Mouse (Mus musculus) gastrocnemius, adult 2 months (tissue): ENCODE data around the gene Zkscan1. TPM values are rescaled to one million over a fixed set of nuclear protein-coding genes. Genes with fewer than 3 reads are reported as not detected.
"Not testable (repeated sequence)": the region's sequence is repeated elsewhere in the genome, so short reads cannot be mapped to it uniquely, and the experiment has no call there.

ENCODE experiments used
- DNase-seq: peaks from one replicate; pipeline ENCODE4 v3.0.0; 2022
- H3K27ac ChIP-seq: fragments of 200-600 bp; 2 replicates; pipeline ENCODE4 v1.8.1; 2022; ENCODE audit warnings: mild to moderate bottlenecking
- H3K4me3 ChIP-seq: fragments of 200-600 bp; 2 replicates; pipeline ENCODE4 v1.8.1; 2022; ENCODE audit warnings: mild to moderate bottlenecking, moderate library complexity
- CTCF ChIP-seq: fragments of 200-600 bp; IDR thresholded peaks from 2 replicates; pipeline ENCODE4 v1.8.1; 2022; ENCODE audit warnings: antibody characterized with exemption, mild to moderate bottlenecking, moderate library complexity
- intact Hi-C: fragments of 180-260 bp; cut with DNase I; formaldehyde crosslinking; loops from one replicate; pipeline ENCODE4 v1.15.1; 2025
- total RNA-seq, 2 experiments: library from RNA; stranded (reverse); gene quantifications; 2 replicates each; pipeline ENCODE4 v1.2.3; 2021

Zkscan1 gene
- total RNA-seq, 2 experiments from 2014 or later = 10.7 to 10.8 TPM

GRCm38 (mm10) chr5:138089108-138089551, 4.2 kb downstream of the Zkscan1 start:
- DNase-seq = no peak
- TF ChIP-seq CTCF = no peak
- H3K4me3 ChIP-seq = no peak overlapping the region
- intact Hi-C loops = loop anchor here (5.0 kb wide), 1 partner anchor 68 kb away; the partner anchor contains the start of gene Zfp113
- no peak overlapping the region for H3K27ac ChIP-seq

GRCm38 (mm10) chr5:138090271-138090670, 5.4 kb downstream of the Zkscan1 start:
- no peak overlapping the region for H3K27ac ChIP-seq
- H3K4me3 ChIP-seq = no peak overlapping the region
- TF ChIP-seq CTCF = peak; percentile 50
- intact Hi-C loops = no loop called here
- no peak for DNase-seq

DNA sequence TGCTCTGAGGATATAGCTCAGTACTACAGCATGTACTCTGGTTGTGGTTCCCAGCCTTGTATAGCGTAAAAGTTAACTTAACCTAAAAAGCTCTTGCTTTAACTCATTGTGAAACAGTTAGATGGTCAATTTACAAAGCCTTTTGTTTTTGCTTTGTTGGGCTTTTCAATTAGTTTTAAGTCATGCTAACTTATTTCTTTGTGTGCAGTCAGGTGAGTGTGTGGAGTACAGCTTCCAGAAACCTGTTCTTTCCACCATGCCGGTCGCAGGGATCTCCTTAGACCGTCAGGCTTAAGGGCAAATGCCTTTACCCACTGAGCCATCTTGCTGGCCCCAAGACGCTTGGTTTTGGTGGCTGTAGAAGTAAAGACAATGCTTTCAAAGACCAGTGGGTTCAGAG, 5.9 kb downstream of the Zkscan1 start:
- no peak for TF ChIP-seq CTCF
- no peak overlapping the region for H3K4me3 ChIP-seq
- no peak for DNase-seq
- intact Hi-C loops = no loop called here
- no peak overlapping the region for H3K27ac ChIP-seq

DNA sequence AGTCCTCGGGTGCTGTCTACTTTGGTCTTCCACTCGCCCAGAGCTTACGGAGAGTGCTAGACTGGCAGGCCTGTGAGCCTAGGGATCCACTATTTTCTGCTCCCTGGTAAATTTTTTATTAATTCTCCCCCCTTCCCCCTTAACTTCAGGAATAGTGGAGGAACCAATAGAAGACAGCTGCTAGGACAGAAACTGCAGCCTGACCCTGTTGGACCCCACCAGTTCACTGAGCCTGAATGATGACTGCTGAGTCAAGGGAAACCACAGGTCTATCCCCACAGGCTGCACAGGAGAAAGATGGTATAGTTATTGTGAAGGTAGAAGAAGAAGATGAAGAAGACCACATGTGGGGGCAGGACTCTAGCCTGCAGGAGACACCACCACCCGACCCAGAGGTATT, 7.9 kb downstream of the Zkscan1 start:
- Histone ChIP-seq H3K27ac (no peak overlapping the region), H3K4me3 (no peak overlapping the region)
- DNase-seq = no peak
- intact Hi-C loops = no loop called here
- TF ChIP-seq CTCF = no peak

GRCm38 (mm10) chr5:138094474-138094873, 9.6 kb downstream of the Zkscan1 start:
- intact Hi-C loops = no loop called here
- TF ChIP-seq CTCF = no peak
- no peak overlapping the region for H3K27ac ChIP-seq
- no peak for DNase-seq
- no peak overlapping the region for H3K4me3 ChIP-seq

- TF ChIP-seq CTCF = no peak
- intact Hi-C loops = no loop called here
- no peak for DNase-seq
Measured at GRCm38 (mm10) chr5:138104976-138105375, 20.1 kb downstream of the Zkscan1 start.

GRCm38 (mm10) chr5:138107130-138107529, 22.2 kb downstream of the Zkscan1 start:
- intact Hi-C loops = no loop called here
- no peak for DNase-seq
- no peak overlapping the region for H3K4me3 ChIP-seq
- TF ChIP-seq CTCF = no peak
- H3K27ac ChIP-seq = no peak overlapping the region

More at GRCm38 (mm10) chr5:138104976-138105375, 20.1 kb downstream of the Zkscan1 start:
- Histone ChIP-seq H3K27ac (no peak overlapping the region), H3K4me3 (no peak overlapping the region)

- H3K27ac ChIP-seq, intact Hi-C loops, DNase-seq, H3K4me3 ChIP-seq: not testable (repeated sequence)
- TF ChIP-seq CTCF = 0 out of 2 replicates have a peak, but pooled peaks have one; percentile 6
Measured at GRCm38 (mm10) chr5:138109847-138110396, 25.0 kb downstream of the Zkscan1 start.

DNA sequence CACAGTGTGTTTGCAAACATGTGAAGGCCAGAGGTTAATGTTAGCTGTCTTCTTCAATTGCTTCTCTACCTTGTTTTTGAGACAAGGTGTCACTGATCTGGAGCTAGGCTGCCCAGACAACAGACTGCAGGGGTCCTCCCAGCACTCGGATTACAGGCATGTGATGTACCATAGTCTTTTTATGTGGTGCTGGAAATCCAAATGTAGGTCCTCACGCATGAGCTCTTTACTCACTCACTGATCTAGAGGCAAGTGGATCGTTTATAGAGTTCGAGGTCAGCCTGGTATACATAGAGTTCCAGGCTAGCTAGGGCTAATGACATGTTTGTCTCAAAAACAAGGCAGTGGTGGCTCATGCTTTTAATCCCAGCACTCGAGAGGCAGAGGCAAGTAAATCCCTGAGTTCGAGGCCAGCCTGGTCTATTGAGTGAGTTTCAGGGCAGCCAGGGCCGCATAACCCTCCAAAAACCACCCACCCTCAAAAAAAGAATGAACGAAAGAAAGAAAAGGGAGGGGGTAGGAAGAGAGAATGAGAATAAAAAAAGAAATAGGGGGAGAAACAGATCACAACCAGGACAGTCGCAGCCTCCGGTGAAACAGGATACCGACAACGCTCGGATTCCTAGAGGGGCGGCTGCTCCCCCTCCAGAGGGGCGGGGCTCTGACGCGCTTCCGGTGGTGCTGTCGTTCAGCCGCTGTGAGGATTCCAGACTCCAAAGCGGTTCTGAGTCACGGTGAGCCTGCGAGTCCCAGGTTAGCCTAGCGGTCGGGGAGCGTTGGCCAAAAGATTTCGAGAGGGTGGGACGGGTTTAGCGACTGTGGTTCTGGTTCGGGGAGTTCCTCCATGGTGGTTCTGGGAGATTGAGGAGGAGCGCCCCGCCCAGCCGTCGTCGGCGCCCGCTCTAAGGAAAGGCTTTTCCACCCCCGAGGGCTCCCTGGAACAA, 31.6 kb downstream of the Zkscan1 start, which contains the start of gene Zscan21:
Gene Zscan21, plus strand, starts transcription at position 649 of the 944 bp plus-strand sequence.
- Histone ChIP-seq H3K4me3 (peak within 1 kb of the TSS; percentile 90), H3K27ac (peak within 1 kb of the TSS; percentile 99)
- DNase-seq = peak; percentile 94
- TF ChIP-seq CTCF = peak; percentile 28
- intact Hi-C loops = loop anchor here (1.0 to 2.0 kb wide), 3 partner anchors 32 to 78 kb away; partner anchors contain the start of genes Mblac1, Zfp113 and Zkscan1

DNA sequence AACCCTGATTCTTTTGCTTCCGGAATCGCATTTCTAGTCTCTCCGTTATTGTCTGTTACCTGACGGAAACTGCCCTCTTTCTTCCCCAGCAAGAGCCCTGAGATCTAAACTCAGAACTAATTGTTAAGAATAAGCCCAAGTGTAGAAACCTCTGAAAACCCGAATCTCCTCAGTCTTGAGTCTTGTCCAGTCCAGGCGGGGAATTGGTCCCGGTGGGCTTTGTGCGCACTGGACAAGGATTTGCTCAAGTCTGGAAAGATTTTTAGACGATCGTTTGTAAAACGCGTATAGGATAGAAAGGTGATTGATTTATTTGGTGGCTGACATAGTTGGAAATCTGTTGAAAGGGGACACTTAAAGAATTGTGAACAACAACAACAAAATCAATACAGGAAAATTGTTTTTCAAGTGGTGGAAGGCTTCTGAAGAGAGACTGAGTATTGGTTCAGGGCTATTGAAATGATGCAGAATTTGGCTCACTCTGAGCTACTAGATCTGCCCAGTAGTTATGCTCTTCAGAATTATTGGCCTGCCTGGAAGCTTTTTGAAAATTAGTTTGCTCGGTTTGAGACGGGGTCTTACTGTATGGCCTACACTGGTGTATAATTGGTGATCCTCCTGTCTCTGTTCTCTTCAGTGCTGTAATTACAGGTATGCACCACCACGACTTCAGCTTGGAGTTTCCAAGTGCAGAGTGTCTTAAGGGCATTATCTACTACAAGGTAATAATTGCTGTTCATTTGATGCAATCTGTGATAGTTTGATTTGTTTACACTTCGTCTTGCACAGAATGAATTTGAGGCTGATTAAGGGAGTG, 32.5 kb downstream of the Zkscan1 start:
- TF ChIP-seq CTCF = no peak

DNA sequence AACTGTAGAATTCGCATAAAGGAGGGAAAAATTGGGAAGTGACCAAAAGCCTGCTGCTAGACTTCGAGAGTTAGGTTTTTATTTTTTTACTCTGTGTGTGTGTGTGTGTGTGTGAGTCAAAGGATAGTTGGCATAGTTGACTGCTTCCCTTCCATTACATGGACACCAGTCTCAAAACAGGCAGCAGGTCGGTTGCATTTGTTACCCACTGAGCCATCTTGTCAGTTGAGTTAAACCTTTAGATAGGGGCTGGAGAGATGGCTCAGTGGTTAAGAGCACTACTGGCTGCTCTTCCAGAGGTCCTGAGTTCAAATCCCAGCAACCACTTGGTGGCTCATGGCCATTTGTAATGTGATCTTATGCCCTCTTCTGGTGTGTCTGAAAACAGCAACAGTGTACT, 33.2 kb downstream of the Zkscan1 start:
- intact Hi-C loops = no loop called here
- no peak for DNase-seq
- no peak for TF ChIP-seq CTCF
- Histone ChIP-seq H3K4me3 (peak overlapping the region; percentile 90), H3K27ac (peak overlapping the region; percentile 99; the same call in 1 of the 2 replicates)

More for the DNA sequence above, 32.5 kb downstream of the Zkscan1 start:
- peak overlapping the region; percentile 99 for H3K27ac ChIP-seq
- intact Hi-C loops = loop anchor here (1.0 to 2.0 kb wide), 3 partner anchors 33 to 77 kb away; partner anchors contain the start of genes Mblac1, Zfp113 and Zkscan1
- peak overlapping the region; percentile 90 for H3K4me3 ChIP-seq
- DNase-seq = no peak

GRCm38 (mm10) chr5:138132425-138133064, 47.7 kb downstream of the Zkscan1 start:
- DNase-seq = no peak
- Histone ChIP-seq H3K4me3 (no peak overlapping the region), H3K27ac (no peak overlapping the region)
- TF ChIP-seq CTCF = no peak
- intact Hi-C loops = no loop called here
